Mouse (Mus musculus): ENCODE data around the gene Dek.

- no peak for TF ChIP-seq CTCF (IDR thresholded peaks at IDR 0.05; ENCODE audit: borderline replicate concordance, extremely low read depth, insufficient read depth, insufficient read length)
- TF ChIP-seq POLR2A (IDR thresholded peaks at IDR 0.05; ENCODE audit: borderline replicate concordance, extremely low read depth, insufficient read depth, insufficient read length, poor library complexity, severe bottlenecking) = no peak
Observed at GRCm38 (mm10) chr13:47076156-47076555, 29.8 kb downstream of the Dek start.
